Mouse (Mus musculus): ENCODE measurements around the gene Hap1.

DNA sequence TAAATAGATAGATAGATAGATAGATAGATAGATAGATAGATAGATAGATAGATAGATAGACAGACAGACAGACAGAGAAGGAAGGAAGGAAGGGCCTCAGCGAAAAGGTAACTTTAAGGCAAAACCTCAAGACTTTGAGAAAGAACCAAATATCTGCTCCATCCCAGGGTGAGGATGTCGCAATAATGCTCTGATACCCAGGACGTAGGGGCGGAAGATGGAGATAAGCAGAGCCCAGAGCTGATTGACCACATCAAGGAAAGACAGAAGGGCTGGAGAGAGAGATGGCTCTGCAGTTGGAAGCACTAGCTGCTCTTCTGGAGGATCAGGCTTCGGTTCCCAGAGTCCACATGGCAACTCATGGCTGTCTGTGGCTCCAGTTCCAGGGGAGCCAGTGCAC is 54.6 kb downstream of the Hap1 start:
- no peak for TF ChIP-seq CTCF (IDR thresholded peaks at IDR 0.05 in 2 of 3, conservative IDR thresholded peaks at IDR 0.05 in 1 of 3; ENCODE audit: control insufficient read depth in 1 of 3, insufficient read depth in 1 of 3, low read depth in 2 of 3, low read length in 3 of 3, poor library complexity in 1 of 3, severe bottlenecking in 1 of 3)
- TF ChIP-seq MAFK (IDR thresholded peaks at IDR 0.05; ENCODE audit: borderline replicate concordance, low read depth, low read length) = no peak
